Mouse (Mus musculus): ENCODE measurements around the gene Tmsb15a.

DNA sequence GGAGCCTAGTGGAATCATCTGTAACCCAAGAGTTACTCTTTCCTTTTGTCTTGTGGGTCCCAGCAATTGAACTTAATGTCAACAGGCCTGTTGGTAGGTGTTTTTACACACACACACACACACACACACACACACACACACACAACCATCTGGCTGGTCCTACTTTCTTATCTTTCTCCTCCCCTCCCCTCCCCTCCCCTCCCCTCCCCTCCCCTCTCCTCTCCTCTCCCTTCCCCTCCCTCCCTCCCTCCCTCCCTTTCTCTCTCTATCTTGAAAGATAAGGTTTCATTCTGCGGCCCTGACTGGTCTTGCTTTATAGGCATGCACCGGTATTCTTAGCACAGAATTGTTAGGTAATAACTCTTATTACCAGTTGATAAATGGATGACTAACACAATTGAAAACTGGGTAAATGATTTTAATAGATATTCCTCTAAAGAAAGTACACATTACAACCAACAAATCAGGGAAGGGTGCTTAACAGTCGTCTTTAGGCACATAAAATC lies 43.0 kb upstream of the Tmsb15a start:
- TF ChIP-seq GATA1 (IDR thresholded peaks at IDR 0.05; ENCODE audit: borderline replicate concordance, low read length): no peak
- no peak for TF ChIP-seq FLI1 (IDR thresholded peaks at IDR 0.05; ENCODE audit: low read length)

Measured in megakaryocyte, embryonic 14.5 days (primary cell).